Mouse (Mus musculus) C2C12 (cell line): ENCODE results near the gene Tiam2.

Experiments
- CTCF ChIP-seq: IDR thresholded peaks from one replicate; pipeline ENCODE4 v1.5.1; 2011; ENCODE audit not compliant: control insufficient read depth, insufficient read depth, insufficient read length
- MAX ChIP-seq: IDR thresholded peaks from one replicate; pipeline ENCODE4 v1.6.1; 2011; ENCODE audit warnings: mild to moderate bottlenecking, control low read depth
- MYOD1 ChIP-seq: IDR thresholded peaks from one replicate; pipeline ENCODE4 v1.6.1; 2011; ENCODE audit warnings: low read depth; ENCODE audit not compliant: control insufficient read depth, insufficient read length

- TF ChIP-seq MAX: no peak
- no peak for TF ChIP-seq CTCF
- TF ChIP-seq MYOD1: no peak
Measured at GRCm38 (mm10) chr17:3467636-3468324, 141.4 kb downstream of the Tiam2 start.
